Mouse (Mus musculus) lung, embryonic 16.5 days (tissue): ENCODE measurements at regions not wholly inside any gene's neighbourhood (a gene's known extent, or its start where the extent isn't known, plus 50 kb on each side); places are given as distances from the start of the nearest gene placed in this dataset.

ENCODE experiments used
- ATAC-seq: fragments of 200-750 bp; cut with Nextera tagmentation; 2 replicates; pipeline ENCODE4 v1.8.0; 2017; ENCODE audit warnings: low read depth, mild to moderate bottlenecking, moderate library complexity
- H3K27ac ChIP-seq: fragments of 300-500 bp; sonication (generic); 2 replicates; pipeline ENCODE4 v1.5.1; 2014; ENCODE audit warnings: mild to moderate bottlenecking, control low read depth, low read length
- H3K27me3 ChIP-seq: fragments of 300-500 bp; sonication (generic); 2 replicates; pipeline ENCODE4 v1.6.1; 2014; ENCODE audit warnings: low read depth, low read length, mixed read lengths; ENCODE audit not compliant: control insufficient read depth, insufficient read depth
- H3K36me3 ChIP-seq: fragments of 300-500 bp; sonication (generic); 2 replicates; pipeline ENCODE4 v1.6.1; 2014; ENCODE audit warnings: low read length; ENCODE audit not compliant: control insufficient read depth, insufficient read depth
- H3K4me1 ChIP-seq: fragments of 300-500 bp; sonication (generic); replicated peaks from 2 replicates; pipeline ENCODE4 v1.6.1; 2014; ENCODE audit warnings: low read length, mixed read lengths; ENCODE audit not compliant: control insufficient read depth, insufficient read depth
- H3K4me2 ChIP-seq: fragments of 300-500 bp; sonication (generic); 2 replicates; pipeline ENCODE4 v1.6.1; 2014; ENCODE audit warnings: low read depth, low read length, control low read depth
- H3K4me3 ChIP-seq: fragments of 300-500 bp; sonication (generic); 2 replicates; pipeline ENCODE4 v1.5.1; 2014; ENCODE audit warnings: mild to moderate bottlenecking, low read length, control low read depth
- H3K9ac ChIP-seq: fragments of 300-500 bp; sonication (generic); 2 replicates; pipeline ENCODE4 v1.6.1; 2014; ENCODE audit warnings: low read length, control low read depth
- H3K9me3 ChIP-seq: fragments of 300-500 bp; sonication (generic); 2 replicates; pipeline ENCODE4 v1.6.1; 2016; ENCODE audit warnings: low read length; ENCODE audit not compliant: control insufficient read depth
- WGBS: fragments of 180-500 bp; shearing (Covaris S2); extraction: QIAGEN DNeasy Blood & Tissue Kit; methylation state at CpG from one replicate; pipeline ENCODE4 v1.1.7; 2014; 5-methylcytosine and 5-hydroxymethylcytosine counted together

- no peaks in the 10 kb centered on the region for H3K36me3 ChIP-seq
- H3K9me3 ChIP-seq, result no peaks in the 10 kb centered on the region
- no peak overlapping the region for H3K27ac ChIP-seq
- 23% methylated on average over 4 of the region's 4 CpGs for WGBS
- no peaks in the 10 kb centered on the region for H3K4me1 ChIP-seq
- H3K27me3 ChIP-seq, result no peaks in the 10 kb centered on the region
- no peak overlapping the region for H3K4me3 ChIP-seq
- H3K9ac ChIP-seq, result no peak overlapping the region
- H3K4me2 ChIP-seq, result no peak overlapping the region
- no peak for ATAC-seq
These were observed 196.3 kb upstream of the Ferd3l start for GRCm38 (mm10) chr12:33731937-33732336.

GRCm38 (mm10) chr12:33775563-33776468 is 152.4 kb upstream of the Ferd3l start:
- H3K4me2 ChIP-seq, result no peak overlapping the region
- H3K4me1 ChIP-seq, result no peaks in the 10 kb centered on the region
- no peak overlapping the region for H3K9ac ChIP-seq
- H3K4me3 ChIP-seq, result no peak overlapping the region
- ATAC-seq, result no peak
- 29% methylated on average over 5 of the region's 5 CpGs for WGBS
- no peak overlapping the region for H3K27ac ChIP-seq
- no peaks in the 10 kb centered on the region for H3K36me3 ChIP-seq
- no peaks in the 10 kb centered on the region for H3K27me3 ChIP-seq
- H3K9me3 ChIP-seq, result no peaks in the 10 kb centered on the region

DNA sequence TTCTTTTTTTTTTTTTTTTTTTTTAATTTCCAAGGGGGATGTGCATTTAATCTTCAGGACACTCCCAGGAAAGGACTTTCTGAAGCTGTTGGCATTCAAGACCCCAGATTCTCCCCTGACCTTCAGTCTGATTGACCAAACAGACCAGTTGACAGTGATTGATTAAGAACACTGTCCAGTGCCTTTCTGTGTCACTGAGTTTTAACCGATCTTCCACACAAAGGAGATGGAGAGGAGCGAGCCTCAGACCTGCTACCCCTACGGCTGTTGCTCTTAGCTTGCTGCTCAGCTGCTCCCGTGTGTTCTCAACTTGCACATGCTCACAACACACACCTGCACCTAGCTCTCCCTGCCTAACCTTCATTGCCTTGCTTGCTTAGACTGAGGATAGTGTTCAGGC is 149.7 kb upstream of the Ferd3l start:
- H3K4me1 ChIP-seq, result no peaks in the 10 kb centered on the region
- H3K9me3 ChIP-seq, result no peaks in the 10 kb centered on the region
- no peak overlapping the region for H3K27ac ChIP-seq
- H3K27me3 ChIP-seq, result no peaks in the 10 kb centered on the region
- H3K4me3 ChIP-seq, result no peak overlapping the region
- WGBS, result 18% methylated on average over 4 of the region's 4 CpGs
- no peaks in the 10 kb centered on the region for H3K36me3 ChIP-seq
- H3K9ac ChIP-seq, result no peak overlapping the region
- ATAC-seq, result no peak
- H3K4me2 ChIP-seq, result no peak overlapping the region

DNA sequence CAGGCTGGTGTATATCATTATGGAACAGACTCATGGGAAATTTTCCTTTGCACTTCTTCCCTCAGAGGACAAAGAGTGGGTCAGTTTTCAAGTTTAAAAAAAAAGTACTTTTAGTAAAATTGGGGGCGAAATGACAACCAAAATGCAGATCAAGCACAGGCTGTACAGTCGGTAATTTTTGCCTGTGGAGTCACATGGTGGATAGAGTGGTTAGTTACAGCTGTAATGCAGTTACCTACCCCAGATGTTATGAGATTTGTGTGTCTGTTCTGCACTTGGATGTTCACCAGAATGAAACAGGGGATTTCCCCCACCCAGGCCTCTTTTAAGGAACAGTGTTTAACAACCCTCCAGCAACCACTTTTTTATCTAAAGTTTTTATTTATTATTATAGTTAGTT is 148.3 kb upstream of the Ferd3l start:
- Histone ChIP-seq H3K36me3 (no peaks in the 10 kb centered on the region), H3K27me3 (no peaks in the 10 kb centered on the region), H3K9ac (no peak overlapping the region), H3K27ac (no peak overlapping the region), H3K4me1 (no peaks in the 10 kb centered on the region), H3K4me3 (no peak overlapping the region), H3K4me2 (no peak overlapping the region), H3K9me3 (no peaks in the 10 kb centered on the region)
- no peak for ATAC-seq
- WGBS, result 61% methylated on average over 2 of the region's 2 CpGs

GRCm38 (mm10) chr12:33804206-33804791 is 123.9 kb upstream of the Ferd3l start:
- Histone ChIP-seq H3K4me1 (no peaks in the 10 kb centered on the region), H3K9ac (no peak overlapping the region), H3K4me2 (no peak overlapping the region), H3K36me3 (no peaks in the 10 kb centered on the region), H3K4me3 (no peak overlapping the region), H3K27me3 (no peaks in the 10 kb centered on the region), H3K9me3 (no peaks in the 10 kb centered on the region), H3K27ac (no peak overlapping the region)
- ATAC-seq, result no peak; the same call in 1 of the 2 replicates
- 46% methylated on average over 10 of the region's 10 CpGs for WGBS

- Histone ChIP-seq H3K4me3 (no peak overlapping the region), H3K9ac (no peak overlapping the region), H3K36me3 (no peaks in the 10 kb centered on the region), H3K27ac (no peak overlapping the region), H3K27me3 (no peaks in the 10 kb centered on the region), H3K4me2 (no peak overlapping the region), H3K4me1 (no peaks in the 10 kb centered on the region), H3K9me3 (no peaks in the 10 kb centered on the region)
- no peak for ATAC-seq
These were observed 102.7 kb upstream of the Ferd3l start for GRCm38 (mm10) chr12:33825571-33825970.

- no peak overlapping the region for H3K27ac ChIP-seq
- no peaks in the 10 kb centered on the region for H3K36me3 ChIP-seq
- no peak overlapping the region for H3K4me3 ChIP-seq
- no peaks in the 10 kb centered on the region for H3K27me3 ChIP-seq
- no peaks in the 10 kb centered on the region for H3K9me3 ChIP-seq
- no peak overlapping the region for H3K9ac ChIP-seq
- H3K4me2 ChIP-seq, result no peak overlapping the region
- no peaks in the 10 kb centered on the region for H3K4me1 ChIP-seq
- no peak for ATAC-seq
These were observed 79.1 kb upstream of the Ferd3l start for GRCm38 (mm10) chr12:33849088-33849487.

DNA sequence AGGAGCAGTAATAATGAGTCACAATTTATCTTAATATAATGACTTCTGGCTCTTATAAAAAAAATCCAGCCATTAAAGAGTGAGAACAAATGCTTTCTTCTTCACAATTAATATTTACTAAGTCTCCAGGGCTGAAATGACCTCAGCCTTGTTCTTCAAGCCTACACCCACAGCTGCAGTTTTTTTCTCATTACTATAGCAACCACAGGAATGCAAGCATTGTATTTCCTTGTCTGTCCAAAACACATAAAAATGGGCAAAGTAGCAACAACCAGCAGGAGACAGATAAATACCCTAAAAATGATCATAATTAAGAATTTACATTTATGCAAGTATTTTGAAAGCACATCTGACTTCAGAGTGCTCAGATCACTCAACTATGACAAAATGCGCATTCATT is 76.5 kb upstream of the Ferd3l start:
- no peak for ATAC-seq
- 92% methylated on average over 1 of the region's 1 CpGs for WGBS
- Histone ChIP-seq H3K9ac (no peak overlapping the region), H3K27ac (no peak overlapping the region), H3K36me3 (no peaks in the 10 kb centered on the region), H3K27me3 (no peaks in the 10 kb centered on the region), H3K9me3 (no peaks in the 10 kb centered on the region), H3K4me1 (no peaks in the 10 kb centered on the region), H3K4me3 (no peak overlapping the region), H3K4me2 (no peak overlapping the region)
